Mouse (Mus musculus): ENCODE data around the gene Kcnq1.

Kcnq1 gene

GRCm38 (mm10) chr7:143407931-143408501 is 301.9 kb downstream of the Kcnq1 start:
- H3K27me3 ChIP-seq (ENCODE audit: insufficient read depth, low read length): peaks cover 87% of the 10 kb centered on the region
- H3K36me3 ChIP-seq (ENCODE audit: insufficient read depth, low read length): no peaks in the 10 kb centered on the region
- TF ChIP-seq NANOG (IDR thresholded peaks at IDR 0.05; ENCODE audit: borderline replicate concordance, low read length) (no peak), CTCF (conservative IDR thresholded peaks at IDR 0.05; ENCODE audit: low read length) (no peak), POU5F1 (IDR thresholded peaks at IDR 0.05; ENCODE audit: borderline replicate concordance, low read length) (no peak)
- H3K4me3 ChIP-seq (replicated peaks; ENCODE audit: low read length): no peak overlapping the region
- peaks cover 29% of the 10 kb centered on the region for H3K4me1 ChIP-seq (replicated peaks; ENCODE audit: low read depth, low read length)
- peaks cover 3% of the 10 kb centered on the region; the same call in 1 of the 2 replicates for H3K9me3 ChIP-seq (ENCODE audit: low read length)

- Histone ChIP-seq H3K27me3 (ENCODE audit: insufficient read depth, low read length) (peaks cover 87% of the 10 kb centered on the region), H3K36me3 (ENCODE audit: insufficient read depth, low read length) (no peaks in the 10 kb centered on the region), H3K4me3 (replicated peaks; ENCODE audit: low read length) (0 out of 2 replicates have a peak overlapping the region, but pooled peaks have one; percentile 13), H3K9me3 (ENCODE audit: low read length) (peaks cover 3% of the 10 kb centered on the region; the same call in 1 of the 2 replicates), H3K4me1 (replicated peaks; ENCODE audit: low read depth, low read length) (peaks cover 23% of the 10 kb centered on the region)
- TF ChIP-seq CTCF (conservative IDR thresholded peaks at IDR 0.05; ENCODE audit: low read length) (no peak), POU5F1 (IDR thresholded peaks at IDR 0.05; ENCODE audit: borderline replicate concordance, low read length) (no peak), NANOG (IDR thresholded peaks at IDR 0.05; ENCODE audit: borderline replicate concordance, low read length) (no peak)
Observed at GRCm38 (mm10) chr7:143408615-143409021, 302.5 kb downstream of the Kcnq1 start.

- TF ChIP-seq CTCF (conservative IDR thresholded peaks at IDR 0.05; ENCODE audit: low read length) (no peak), POU5F1 (IDR thresholded peaks at IDR 0.05; ENCODE audit: borderline replicate concordance, low read length) (no peak), NANOG (IDR thresholded peaks at IDR 0.05; ENCODE audit: borderline replicate concordance, low read length) (no peak)
- Histone ChIP-seq H3K9me3 (ENCODE audit: low read length) (peaks cover 3% of the 10 kb centered on the region; the same call in 1 of the 2 replicates), H3K27me3 (ENCODE audit: insufficient read depth, low read length) (peaks cover 96% of the 10 kb centered on the region)
Observed at GRCm38 (mm10) chr7:143412606-143413005, 306.4 kb downstream of the Kcnq1 start.

GRCm38 (mm10) chr7:143415070-143415469 is 308.9 kb downstream of the Kcnq1 start:
- H3K27me3 ChIP-seq (ENCODE audit: insufficient read depth, low read length): peaks cover 93% of the 10 kb centered on the region
- TF ChIP-seq POU5F1 (IDR thresholded peaks at IDR 0.05; ENCODE audit: borderline replicate concordance, low read length) (no peak), CTCF (conservative IDR thresholded peaks at IDR 0.05; ENCODE audit: low read length) (no peak), NANOG (IDR thresholded peaks at IDR 0.05; ENCODE audit: borderline replicate concordance, low read length) (no peak)
- H3K4me3 ChIP-seq (replicated peaks; ENCODE audit: low read length): no peak overlapping the region
- peaks cover 16% of the 10 kb centered on the region for H3K4me1 ChIP-seq (replicated peaks; ENCODE audit: low read depth, low read length)
- peaks cover 3% of the 10 kb centered on the region; the same call in 1 of the 2 replicates for H3K9me3 ChIP-seq (ENCODE audit: low read length)
- no peaks in the 10 kb centered on the region for H3K36me3 ChIP-seq (ENCODE audit: insufficient read depth, low read length)

More at GRCm38 (mm10) chr7:143412606-143413005, 306.4 kb downstream of the Kcnq1 start:
- no peaks in the 10 kb centered on the region for H3K36me3 ChIP-seq (ENCODE audit: insufficient read depth, low read length)
- H3K4me3 ChIP-seq (replicated peaks; ENCODE audit: low read length): no peak overlapping the region
- peaks cover 20% of the 10 kb centered on the region; the same call in 1 of the 2 replicates for H3K4me1 ChIP-seq (replicated peaks; ENCODE audit: low read depth, low read length)

GRCm38 (mm10) chr7:143416406-143416805 is 310.2 kb downstream of the Kcnq1 start:
- peak overlapping the region; percentile 20; the same call in 1 of the 2 replicates for H3K4me3 ChIP-seq (replicated peaks; ENCODE audit: low read length)
- H3K9me3 ChIP-seq (ENCODE audit: low read length): no peaks in the 10 kb centered on the region
- no peaks in the 10 kb centered on the region for H3K36me3 ChIP-seq (ENCODE audit: insufficient read depth, low read length)
- peaks cover 94% of the 10 kb centered on the region for H3K27me3 ChIP-seq (ENCODE audit: insufficient read depth, low read length)
- H3K4me1 ChIP-seq (replicated peaks; ENCODE audit: low read depth, low read length): peaks cover 16% of the 10 kb centered on the region
- TF ChIP-seq NANOG (IDR thresholded peaks at IDR 0.05; ENCODE audit: borderline replicate concordance, low read length) (no peak), CTCF (conservative IDR thresholded peaks at IDR 0.05; ENCODE audit: low read length) (no peak), POU5F1 (IDR thresholded peaks at IDR 0.05; ENCODE audit: borderline replicate concordance, low read length) (no peak)

GRCm38 (mm10) chr7:143417875-143418274 is 311.7 kb downstream of the Kcnq1 start:
- TF ChIP-seq POU5F1 (IDR thresholded peaks at IDR 0.05; ENCODE audit: borderline replicate concordance, low read length) (no peak), CTCF (conservative IDR thresholded peaks at IDR 0.05; ENCODE audit: low read length) (no peak), NANOG (IDR thresholded peaks at IDR 0.05; ENCODE audit: borderline replicate concordance, low read length) (no peak)
- Histone ChIP-seq H3K36me3 (ENCODE audit: insufficient read depth, low read length) (no peaks in the 10 kb centered on the region), H3K4me3 (replicated peaks; ENCODE audit: low read length) (no peak overlapping the region), H3K9me3 (ENCODE audit: low read length) (peaks cover 4% of the 10 kb centered on the region; the same call in 1 of the 2 replicates), H3K4me1 (replicated peaks; ENCODE audit: low read depth, low read length) (peaks cover 16% of the 10 kb centered on the region), H3K27me3 (ENCODE audit: insufficient read depth, low read length) (peaks cover 94% of the 10 kb centered on the region)

- H3K9me3 ChIP-seq (ENCODE audit: low read length): peaks cover 17% of the 10 kb centered on the region
- peaks cover 94% of the 10 kb centered on the region for H3K27me3 ChIP-seq (ENCODE audit: insufficient read depth, low read length)
- H3K4me3 ChIP-seq (replicated peaks; ENCODE audit: low read length): no peak overlapping the region
- TF ChIP-seq POU5F1 (IDR thresholded peaks at IDR 0.05; ENCODE audit: borderline replicate concordance, low read length) (no peak), CTCF (conservative IDR thresholded peaks at IDR 0.05; ENCODE audit: low read length) (no peak)
- no peaks in the 10 kb centered on the region for H3K36me3 ChIP-seq (ENCODE audit: insufficient read depth, low read length)
- H3K4me1 ChIP-seq (replicated peaks; ENCODE audit: low read depth, low read length): peaks cover 16% of the 10 kb centered on the region
Observed at GRCm38 (mm10) chr7:143419585-143420160, 313.5 kb downstream of the Kcnq1 start.

- no peaks in the 10 kb centered on the region for H3K36me3 ChIP-seq (ENCODE audit: insufficient read depth, low read length)
- TF ChIP-seq NANOG (IDR thresholded peaks at IDR 0.05; ENCODE audit: borderline replicate concordance, low read length) (no peak), CTCF (conservative IDR thresholded peaks at IDR 0.05; ENCODE audit: low read length) (no peak), POU5F1 (IDR thresholded peaks at IDR 0.05; ENCODE audit: borderline replicate concordance, low read length) (no peak)
- H3K27me3 ChIP-seq (ENCODE audit: insufficient read depth, low read length): peaks cover 99% of the 10 kb centered on the region
- peaks cover 18% of the 10 kb centered on the region for H3K9me3 ChIP-seq (ENCODE audit: low read length)
- H3K4me1 ChIP-seq (replicated peaks; ENCODE audit: low read depth, low read length): peaks cover 24% of the 10 kb centered on the region
- no peak overlapping the region for H3K4me3 ChIP-seq (replicated peaks; ENCODE audit: low read length)
Observed at GRCm38 (mm10) chr7:143428142-143428813, 322.1 kb downstream of the Kcnq1 start.
